Mouse (Mus musculus) CH12.LX (cell line): ENCODE measurements around the gene Sema3a. TPM values are rescaled to one million over a fixed set of nuclear protein-coding genes. Genes with fewer than 3 reads are reported as not detected.

Experiments used
- DNase-seq: peaks from one replicate; pipeline ENCODE4 v3.0.0-alpha.2; 2013; ENCODE audit errors: extremely low read depth
- H3K27ac ChIP-seq: 2 replicates; pipeline ENCODE4 v1.5.1; 2012; ENCODE audit warnings: low read depth, mild to moderate bottlenecking, control low read depth, moderate library complexity; ENCODE audit not compliant: insufficient read depth
- H3K27me3 ChIP-seq: replicated peaks from 2 replicates; pipeline ENCODE3; 2012; ENCODE audit warnings: inconsistent platforms
- H3K36me3 ChIP-seq, 2 experiments: replicated peaks in 1 of 2; 2 replicates each; pipeline versions ENCODE3 to v1.6.1; 2012; ENCODE audit warnings: inconsistent platforms in 1 of 2, low read length in 1 of 2, mild to moderate bottlenecking in 1 of 2, mixed read lengths in 1 of 2, moderate library complexity in 1 of 2; ENCODE audit not compliant: control insufficient read depth in 1 of 2, insufficient read depth in 1 of 2
- H3K4me1 ChIP-seq, 2 experiments: 2 replicates each; pipeline ENCODE4 v1.6.1; 2012; ENCODE audit warnings: inconsistent platforms in 1 of 2, moderate library complexity in 1 of 2; ENCODE audit not compliant: insufficient read depth in 2 of 2, control insufficient read depth in 1 of 2
- H3K4me2 ChIP-seq: 2 replicates; pipeline ENCODE4 v1.6.1; 2012; ENCODE audit warnings: low read depth, mild to moderate bottlenecking, control low read depth; ENCODE audit not compliant: poor library complexity, insufficient read depth, severe bottlenecking
- H3K4me3 ChIP-seq, 3 experiments: fragments of 150-350 bp in 1 of 3; sonication (generic) in 1 of 3; replicated peaks in 1 of 3; 2 replicates each; pipeline versions ENCODE3 to v1.5.1; 2011 to 2012; ENCODE audit warnings: low read depth in 2 of 3, low read length in 2 of 3, mild to moderate bottlenecking in 2 of 3, moderate library complexity in 2 of 3, control low read depth in 1 of 3, improper control_type of control experiment in 1 of 3, inconsistent platforms in 1 of 3, mixed read lengths in 1 of 3; ENCODE audit not compliant: poor library complexity in 1 of 3
- H3K79me2 ChIP-seq: replicated peaks from 2 replicates; pipeline ENCODE4 v1.6.1; 2012; ENCODE audit warnings: mild to moderate bottlenecking, moderate library complexity; ENCODE audit not compliant: control insufficient read depth, poor library complexity, insufficient read depth, severe bottlenecking; ENCODE audit errors: extremely low read depth
- H3K9ac ChIP-seq: 2 replicates; pipeline ENCODE4 v1.6.1; 2012; ENCODE audit warnings: low read depth, mild to moderate bottlenecking, control low read depth, moderate library complexity; ENCODE audit not compliant: insufficient read depth
- H3K9me3 ChIP-seq: replicated peaks from 2 replicates; pipeline ENCODE3; 2012; ENCODE audit warnings: low read length, inconsistent platforms, mixed read lengths
- CHD1 ChIP-seq: IDR thresholded peaks from 2 replicates; pipeline ENCODE4 v1.6.1; 2012; ENCODE audit warnings: low read depth, low read length, improper control_type of control experiment, inconsistent platforms
- CHD2 ChIP-seq: IDR thresholded peaks from 2 replicates; pipeline ENCODE4 v1.6.1; 2011; ENCODE audit warnings: low read length, improper control_type of control experiment
- E2F4 ChIP-seq: IDR thresholded peaks from 2 replicates; pipeline ENCODE4 v1.6.1; 2011; ENCODE audit warnings: low read depth, low read length, improper control_type of control experiment; ENCODE audit not compliant: insufficient replicate concordance
- ETS1 ChIP-seq: conservative IDR thresholded peaks from 2 replicates; pipeline ENCODE4 v1.6.1; 2012; ENCODE audit warnings: low read depth, mild to moderate bottlenecking, inconsistent platforms, low read length, improper control_type of control experiment, moderate library complexity
- GABPA ChIP-seq: IDR thresholded peaks from 2 replicates; pipeline ENCODE4 v1.6.1; 2012; ENCODE audit warnings: low read depth, low read length, improper control_type of control experiment, inconsistent platforms; ENCODE audit not compliant: insufficient replicate concordance
- HCFC1 ChIP-seq: IDR thresholded peaks from 2 replicates; pipeline ENCODE4 v1.6.1; 2012; ENCODE audit warnings: low read depth, mild to moderate bottlenecking, inconsistent platforms, low read length, improper control_type of control experiment
- JUN ChIP-seq: IDR thresholded peaks from 2 replicates; pipeline ENCODE4 v1.6.1; 2011; ENCODE audit warnings: low read depth, mild to moderate bottlenecking, low read length, improper control_type of control experiment, moderate library complexity; ENCODE audit not compliant: insufficient read depth
- JUND ChIP-seq: conservative IDR thresholded peaks from 2 replicates; pipeline ENCODE4 v1.6.1; 2011; ENCODE audit warnings: low read depth, low read length, improper control_type of control experiment
- MEF2A ChIP-seq: IDR thresholded peaks from 2 replicates; pipeline ENCODE4 v1.6.1; 2014; ENCODE audit warnings: low read depth, mild to moderate bottlenecking, inconsistent platforms, low read length, improper control_type of control experiment, borderline replicate concordance
- NELFE ChIP-seq: IDR thresholded peaks from 2 replicates; pipeline ENCODE4 v1.6.1; 2011; ENCODE audit warnings: low read depth, low read length, improper control_type of control experiment
- NRF1 ChIP-seq: IDR thresholded peaks from 2 replicates; pipeline ENCODE4 v1.6.1; 2014; ENCODE audit warnings: low read depth, mild to moderate bottlenecking, inconsistent platforms, low read length, improper control_type of control experiment, moderate library complexity
- PAX5 ChIP-seq: IDR thresholded peaks from 2 replicates; pipeline ENCODE4 v1.6.1; 2012; ENCODE audit warnings: low read length, inconsistent platforms, mixed read lengths
- POLR2A ChIP-seq: IDR thresholded peaks from 2 replicates; pipeline ENCODE4 v1.6.1; 2011; ENCODE audit warnings: low read depth, mild to moderate bottlenecking, improper control_type of control experiment, low read length
- RAD21 ChIP-seq: IDR thresholded peaks from 2 replicates; pipeline ENCODE4 v1.6.1; 2011; ENCODE audit warnings: low read depth, mild to moderate bottlenecking, low read length, improper control_type of control experiment, moderate library complexity
- SIN3A ChIP-seq: IDR thresholded peaks from 2 replicates; pipeline ENCODE4 v1.6.1; 2012; ENCODE audit warnings: low read length, improper control_type of control experiment, inconsistent platforms
- SMC3 ChIP-seq: IDR thresholded peaks from 2 replicates; pipeline ENCODE4 v1.6.1; 2011; ENCODE audit warnings: low read depth, low read length, improper control_type of control experiment
- TBP ChIP-seq: conservative IDR thresholded peaks from 2 replicates; pipeline ENCODE4 v1.6.1; 2011; ENCODE audit warnings: low read depth, low read length, improper control_type of control experiment
- TCF12 ChIP-seq: IDR thresholded peaks from 2 replicates; pipeline ENCODE4 v1.6.1; 2014; ENCODE audit warnings: low read depth, mild to moderate bottlenecking, inconsistent platforms, low read length, improper control_type of control experiment
- UBTF ChIP-seq: IDR thresholded peaks from 2 replicates; pipeline ENCODE4 v1.6.1; 2012; ENCODE audit warnings: low read depth, mild to moderate bottlenecking, inconsistent platforms, low read length, improper control_type of control experiment, moderate library complexity
- USF2 ChIP-seq: conservative IDR thresholded peaks from 2 replicates; pipeline ENCODE4 v1.6.1; 2011; ENCODE audit warnings: low read depth, low read length, improper control_type of control experiment
- ZMIZ1 ChIP-seq: IDR thresholded peaks from 2 replicates; pipeline ENCODE4 v1.6.1; 2012; ENCODE audit warnings: low read depth, mild to moderate bottlenecking, inconsistent platforms, low read length, improper control_type of control experiment
- dilution Hi-C: fragments of 300-500 bp; cut with MboI; formaldehyde crosslinking; loops from 2 replicates; pipeline ENCODE4 v1.14.3; 2020; ENCODE audit warnings: low sequenced_read_pairs; ENCODE audit not compliant: extremely low pct_unique_long_range_greater_than_20kb, extremely low pct_ligation_motif_present
- in situ Hi-C: fragments of 300-500 bp; cut with MboI; formaldehyde crosslinking; loops from 3 replicates; pipeline ENCODE4 v1.14.3; 2019; ENCODE audit warnings: low sequenced_read_pairs, low pct_ligation_motif_present, low pct_unique_long_range_greater_than_20kb, mixed read lengths
- polyA plus RNA-seq: library from polyadenylated mRNA; unstranded; fragments of >175 nt; gene quantifications from 2 replicates; pipeline ENCODE4 v1.2.1, GENCODE M21; 2012; ENCODE audit warnings: low read depth; ENCODE audit not compliant: insufficient read length
- total RNA-seq, 2 experiments: library from RNA; depleted of rRNA; stranded (reverse); fragments of 300-350 nt in 1 of 2; fragments of >200 nt in 1 of 2; gene quantifications; 2 replicates each; pipeline ENCODE4 v1.2.3; 2012 to 2014

The Sema3a gene
- total RNA-seq (2012; rRNA removed) (not detected in 2 replicates), total RNA-seq (2014; rRNA removed) (not detected in 2 replicates), polyA plus RNA-seq (not detected in 2 replicates)

GRCm38 (mm10) chr5:13125241-13125692, at the start of gene Sema3a:
TSS of gene Sema3a (plus strand) at chr5:13125414.
- dilution Hi-C loops: no loop called here
- DNase-seq: no peak
- H3K4me3 ChIP-seq: no peak within 1 kb of the TSS

GRCm38 (mm10) chr5:13084777-13085439, 40.3 kb upstream of the Sema3a start:
- no peaks in the 10 kb centered on the region for H3K36me3 ChIP-seq
- no peak overlapping the region for H3K27ac ChIP-seq
- H3K79me2 ChIP-seq: no peaks in the 10 kb centered on the region
- no peaks in the 10 kb centered on the region for H3K27me3 ChIP-seq
- no peak overlapping the region for H3K4me3 ChIP-seq
- H3K9ac ChIP-seq: no peak overlapping the region
- H3K4me1 ChIP-seq: no peaks in the 10 kb centered on the region
- in situ Hi-C loops: no loop called here
- H3K4me2 ChIP-seq: no peak overlapping the region
- H3K9me3 ChIP-seq: peaks cover 12% of the 10 kb centered on the region
- no peak for DNase-seq
- dilution Hi-C loops: no loop called here
- no peak for TF ChIP-seq POLR2A
- TF ChIP-seq TCF12: no peak

More at GRCm38 (mm10) chr5:13125241-13125692, at the start of gene Sema3a:
- H3K36me3 ChIP-seq: no peaks in the 10 kb centered on the region
- no peaks in the 10 kb centered on the region for H3K79me2 ChIP-seq
- H3K9ac ChIP-seq: no peak within 1 kb of the TSS
- no peaks in the 10 kb centered on the region for H3K4me1 ChIP-seq
- TF ChIP-seq ZMIZ1: no peak
- TF ChIP-seq MEF2A: no peak
- no peak for TF ChIP-seq SIN3A
- no peak for TF ChIP-seq CHD2
- TF ChIP-seq NELFE: no peak
- no peak for TF ChIP-seq JUN
- TF ChIP-seq SMC3: no peak
- TF ChIP-seq ETS1: no peak
- TF ChIP-seq GABPA: no peak
- no peak for TF ChIP-seq PAX5
- no peak for TF ChIP-seq RAD21
- TF ChIP-seq E2F4: no peak
- TF ChIP-seq TBP: no peak
- TF ChIP-seq TCF12: no peak
- TF ChIP-seq JUND: no peak
- no peak for TF ChIP-seq NRF1
- no peak for TF ChIP-seq USF2
- TF ChIP-seq HCFC1: no peak
- no peak for TF ChIP-seq UBTF
- no peak for TF ChIP-seq CHD1
- H3K27ac ChIP-seq: no peak within 1 kb of the TSS
- H3K27me3 ChIP-seq: no peaks in the 10 kb centered on the region
- in situ Hi-C loops: no loop called here
- no peak within 1 kb of the TSS for H3K4me2 ChIP-seq
- H3K9me3 ChIP-seq: peaks cover 17% of the 10 kb centered on the region
